Mouse (Mus musculus) embryonic facial prominence, embryonic 15.5 days (tissue): ENCODE measurements around the gene Eif2ak3. TPM values are rescaled to one million over a fixed set of nuclear protein-coding genes. Genes with fewer than 3 reads are reported as not detected.
A peak's percentile ranks its signal among the peaks of the same experiment; 100 is the strongest.
"Not testable (repeated sequence)": the region's sequence is repeated elsewhere in the genome, so short reads cannot be mapped to it uniquely, and the experiment has no call there.

Experiments
- ATAC-seq: fragments of 200-750 bp; cut with Nextera tagmentation; 2 replicates; pipeline ENCODE4 v1.8.0; 2017; ENCODE audit warnings: low read depth, moderate TSS enrichment; ENCODE audit not compliant: insufficient number of reproducible peaks, low FRiP score, low TSS enrichment
- H3K27ac ChIP-seq: fragments of 300-500 bp; sonication (generic); replicated peaks from 2 replicates; pipeline ENCODE4 v1.5.1; 2015; ENCODE audit warnings: mild to moderate bottlenecking, inconsistent platforms
- H3K27me3 ChIP-seq: fragments of 300-500 bp; sonication (generic); 2 replicates; pipeline ENCODE4 v1.6.1; 2015; ENCODE audit warnings: inconsistent platforms
- H3K36me3 ChIP-seq: fragments of 300-500 bp; sonication (generic); 2 replicates; pipeline ENCODE4 v1.6.1; 2015; ENCODE audit warnings: mild to moderate bottlenecking, inconsistent platforms
- H3K4me1 ChIP-seq: fragments of 300-500 bp; sonication (generic); 2 replicates; pipeline ENCODE4 v1.6.1; 2015; ENCODE audit warnings: inconsistent platforms
- H3K4me2 ChIP-seq: fragments of 300-500 bp; sonication (generic); replicated peaks from 2 replicates; pipeline ENCODE4 v1.6.1; 2015; ENCODE audit warnings: mild to moderate bottlenecking, inconsistent platforms
- H3K4me3 ChIP-seq: fragments of 300-500 bp; sonication (generic); replicated peaks from 2 replicates; pipeline ENCODE4 v1.5.1; 2015; ENCODE audit warnings: mild to moderate bottlenecking, inconsistent platforms
- H3K9ac ChIP-seq: fragments of 300-500 bp; sonication (generic); 2 replicates; pipeline ENCODE4 v1.6.1; 2015; ENCODE audit warnings: inconsistent platforms
- H3K9me3 ChIP-seq: fragments of 300-500 bp; sonication (generic); replicated peaks from 2 replicates; pipeline ENCODE4 v1.6.1; 2016; ENCODE audit warnings: inconsistent platforms
- WGBS: fragments of 180-500 bp; shearing (Covaris S2); methylation state at CpG from one replicate; pipeline ENCODE4 v1.1.7; 2015; 5-methylcytosine and 5-hydroxymethylcytosine counted together
- polyA plus RNA-seq: library from polyadenylated mRNA; unstranded; fragments of >200 nt; fragmentation: Nextera tagmentation; extraction: Ambion mirVana; gene quantifications from 2 replicates; pipeline ENCODE4 v1.2.1, GENCODE M21; 2015

Gene Eif2ak3
- polyA plus RNA-seq, 1 experiment from 2014 or later = 14.2 TPM

DNA sequence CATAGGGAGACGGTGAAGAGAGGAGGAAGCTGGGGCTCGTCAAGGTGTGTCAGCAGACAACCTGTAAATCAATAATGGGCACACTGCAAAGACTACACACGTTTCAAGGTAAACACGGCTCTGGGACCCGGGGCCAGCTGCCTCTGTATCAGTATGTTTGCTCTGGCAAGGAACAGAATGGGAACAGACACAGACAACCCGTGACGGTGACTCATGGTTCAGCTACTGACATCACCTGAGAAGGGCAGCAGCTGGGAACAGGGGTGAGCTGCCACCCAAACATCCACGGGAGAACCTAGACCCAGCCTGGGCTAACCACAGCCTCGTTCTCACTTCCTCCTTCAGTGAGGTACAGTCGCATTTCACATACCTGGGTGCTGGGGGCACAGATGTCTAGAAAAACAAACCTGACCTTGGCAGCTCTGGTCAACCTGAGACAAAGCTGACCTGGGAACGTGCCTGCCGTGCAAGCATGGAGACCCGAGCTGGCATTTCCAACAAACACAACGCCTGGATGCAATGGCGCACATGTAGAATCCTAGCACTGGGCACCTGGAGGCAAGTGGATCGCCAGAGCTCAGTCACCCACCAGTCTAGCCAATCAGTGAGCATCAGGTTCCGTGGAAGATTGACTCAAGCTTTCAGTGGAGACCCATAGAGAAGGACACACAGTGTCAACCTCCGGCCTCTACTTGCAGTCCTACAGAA, 30.2 kb upstream of the Eif2ak3 start:
- Histone ChIP-seq H3K4me3 (no peak overlapping the region), H3K36me3 (no peaks in the 10 kb centered on the region), H3K9me3 (no peaks in the 10 kb centered on the region), H3K27me3 (no peaks in the 10 kb centered on the region), H3K9ac (no peak overlapping the region), H3K27ac (no peak overlapping the region), H3K4me1 (peaks cover 4% of the 10 kb centered on the region; the same call in 1 of the 2 replicates), H3K4me2 (no peak overlapping the region)
- 80% methylated on average over 18 of the region's 18 CpGs for WGBS
- ATAC-seq = no peak

DNA sequence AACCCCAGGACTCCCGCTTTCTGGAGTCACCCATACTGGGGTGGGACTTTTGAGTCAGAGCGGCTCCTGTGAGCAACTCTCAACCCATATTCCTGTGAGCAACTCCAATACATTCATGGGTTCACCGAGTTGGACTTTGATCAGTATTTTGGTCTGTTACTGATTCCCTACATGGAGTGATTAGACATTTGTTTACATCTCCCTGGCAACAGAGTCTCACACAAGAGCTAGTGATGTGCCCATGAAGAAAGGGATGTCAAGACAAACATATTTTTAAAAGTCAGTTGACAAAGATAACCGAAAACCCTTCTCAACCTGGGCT, 29.7 kb upstream of the Eif2ak3 start:
- H3K27me3 ChIP-seq = no peaks in the 10 kb centered on the region
- H3K4me2 ChIP-seq = no peak overlapping the region
- H3K4me1 ChIP-seq = peaks cover 4% of the 10 kb centered on the region; the same call in 1 of the 2 replicates
- no peak for ATAC-seq
- WGBS = 89% methylated on average over 4 of the region's 4 CpGs
- H3K27ac ChIP-seq = no peak overlapping the region
- no peak overlapping the region for H3K4me3 ChIP-seq
- H3K9ac ChIP-seq = no peak overlapping the region
- H3K9me3 ChIP-seq = no peaks in the 10 kb centered on the region
- no peaks in the 10 kb centered on the region for H3K36me3 ChIP-seq

DNA sequence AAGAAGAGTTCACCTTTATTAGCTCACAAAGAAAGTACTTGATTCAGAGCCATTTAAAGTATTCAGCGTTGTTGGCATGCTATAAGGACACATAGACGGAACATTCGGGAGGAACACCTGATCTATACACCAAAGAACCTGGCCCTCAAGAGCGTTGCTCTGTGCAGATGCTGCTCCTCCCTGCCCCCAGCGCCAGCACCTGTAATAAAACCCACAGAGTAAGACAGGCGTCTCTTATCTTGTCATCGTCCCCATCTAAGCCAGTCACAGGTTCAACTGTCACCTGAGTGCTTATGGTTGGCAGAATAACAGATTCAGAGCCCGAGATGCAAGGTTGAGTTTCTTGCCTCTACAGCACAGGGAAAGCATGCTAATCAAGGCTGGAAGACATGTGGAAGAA, 28.8 kb upstream of the Eif2ak3 start:
- Histone ChIP-seq H3K9ac (no peak overlapping the region), H3K27ac (no peak overlapping the region), H3K4me1 (peaks cover 4% of the 10 kb centered on the region; the same call in 1 of the 2 replicates), H3K36me3 (no peaks in the 10 kb centered on the region), H3K9me3 (no peaks in the 10 kb centered on the region), H3K27me3 (no peaks in the 10 kb centered on the region), H3K4me3 (no peak overlapping the region), H3K4me2 (no peak overlapping the region)
- no peak for ATAC-seq
- 83% methylated on average over 8 of the region's 8 CpGs for WGBS

DNA sequence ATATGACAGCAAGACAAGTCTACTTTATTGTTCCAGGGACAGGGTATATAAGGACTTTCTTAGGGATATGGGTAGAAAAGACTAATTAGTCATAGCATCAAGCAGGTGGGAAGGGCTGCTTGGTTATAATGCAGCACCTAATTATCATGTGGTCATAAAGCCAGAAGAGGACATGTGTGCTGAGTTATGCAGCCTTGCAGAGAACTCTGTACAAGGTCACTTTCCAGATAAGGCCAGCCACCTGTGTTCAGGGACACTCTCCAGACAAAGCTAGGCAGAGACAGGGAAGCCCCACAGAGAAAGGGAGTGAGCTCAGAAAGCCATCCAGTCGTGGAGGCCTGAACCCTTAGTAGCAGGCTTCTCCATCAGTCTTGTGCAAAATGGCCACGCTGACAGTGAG, 22.7 kb upstream of the Eif2ak3 start:
- 61% methylated on average over 2 of the region's 2 CpGs for WGBS
- H3K4me2 ChIP-seq = no peak overlapping the region
- no peaks in the 10 kb centered on the region for H3K36me3 ChIP-seq
- H3K9ac ChIP-seq = no peak overlapping the region
- no peak for ATAC-seq
- no peaks in the 10 kb centered on the region for H3K27me3 ChIP-seq
- H3K4me3 ChIP-seq = no peak overlapping the region
- no peak overlapping the region for H3K27ac ChIP-seq
- peaks cover 9% of the 10 kb centered on the region; the same call in 1 of the 2 replicates for H3K4me1 ChIP-seq
- no peaks in the 10 kb centered on the region for H3K9me3 ChIP-seq

DNA sequence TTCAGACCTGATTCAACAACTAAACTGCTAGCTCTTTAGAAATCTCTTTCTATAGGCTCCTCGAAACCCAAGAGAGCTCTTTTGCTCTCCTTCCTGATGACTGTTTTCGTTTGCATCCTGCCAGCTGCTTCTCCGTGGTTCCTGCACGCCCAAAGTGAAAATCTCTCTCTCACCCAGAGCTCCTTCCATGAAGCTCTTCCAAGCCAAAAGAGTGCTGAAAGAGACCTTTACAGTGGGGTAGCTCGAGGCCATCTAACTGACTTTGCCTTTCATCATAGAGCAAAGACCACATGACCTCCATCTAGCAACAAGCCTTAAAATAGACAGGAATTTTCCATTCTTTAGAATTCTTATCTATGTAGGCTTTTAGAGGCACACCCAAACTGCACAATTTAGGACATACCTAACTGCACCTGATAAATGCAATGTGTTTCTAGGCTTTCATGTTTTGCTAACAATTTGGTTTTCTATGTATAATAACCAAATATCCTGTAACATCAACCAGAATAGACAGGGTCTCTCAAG, 21.9 kb upstream of the Eif2ak3 start:
- WGBS = 51% methylated on average over 5 of the region's 5 CpGs
- no peak for ATAC-seq
- no peaks in the 10 kb centered on the region for H3K36me3 ChIP-seq
- peaks cover 9% of the 10 kb centered on the region; the same call in 1 of the 2 replicates for H3K4me1 ChIP-seq
- no peaks in the 10 kb centered on the region for H3K9me3 ChIP-seq
- no peaks in the 10 kb centered on the region for H3K27me3 ChIP-seq
- H3K4me3 ChIP-seq = no peak overlapping the region
- no peak overlapping the region for H3K27ac ChIP-seq
- H3K9ac ChIP-seq = no peak overlapping the region
- no peak overlapping the region for H3K4me2 ChIP-seq

DNA sequence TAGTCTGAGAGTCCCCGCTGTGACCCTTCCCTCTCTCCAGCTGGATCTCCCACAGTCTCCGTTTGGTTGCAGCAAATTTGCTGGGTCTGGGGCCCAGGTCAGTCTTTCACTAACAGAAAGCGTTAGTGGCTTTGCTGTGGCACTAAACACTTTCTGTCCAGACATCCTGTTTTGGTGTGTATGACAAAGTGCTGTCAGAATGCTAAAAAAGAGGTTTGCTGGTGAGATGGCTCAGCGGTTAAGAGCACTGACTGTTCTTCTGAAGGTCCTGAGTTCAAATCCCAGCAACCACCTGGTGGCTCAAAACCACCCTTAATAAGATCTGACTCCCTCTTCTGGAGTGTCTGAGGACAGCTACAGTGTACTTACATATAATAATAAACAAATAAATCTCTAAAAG, 21.0 kb upstream of the Eif2ak3 start:
- H3K9me3 ChIP-seq, H3K9ac ChIP-seq, H3K4me1 ChIP-seq, H3K36me3 ChIP-seq, H3K4me3 ChIP-seq, ATAC-seq, H3K27ac ChIP-seq, H3K27me3 ChIP-seq, H3K4me2 ChIP-seq: not testable (repeated sequence)
- 81% methylated on average over 4 of the region's 4 CpGs for WGBS

DNA sequence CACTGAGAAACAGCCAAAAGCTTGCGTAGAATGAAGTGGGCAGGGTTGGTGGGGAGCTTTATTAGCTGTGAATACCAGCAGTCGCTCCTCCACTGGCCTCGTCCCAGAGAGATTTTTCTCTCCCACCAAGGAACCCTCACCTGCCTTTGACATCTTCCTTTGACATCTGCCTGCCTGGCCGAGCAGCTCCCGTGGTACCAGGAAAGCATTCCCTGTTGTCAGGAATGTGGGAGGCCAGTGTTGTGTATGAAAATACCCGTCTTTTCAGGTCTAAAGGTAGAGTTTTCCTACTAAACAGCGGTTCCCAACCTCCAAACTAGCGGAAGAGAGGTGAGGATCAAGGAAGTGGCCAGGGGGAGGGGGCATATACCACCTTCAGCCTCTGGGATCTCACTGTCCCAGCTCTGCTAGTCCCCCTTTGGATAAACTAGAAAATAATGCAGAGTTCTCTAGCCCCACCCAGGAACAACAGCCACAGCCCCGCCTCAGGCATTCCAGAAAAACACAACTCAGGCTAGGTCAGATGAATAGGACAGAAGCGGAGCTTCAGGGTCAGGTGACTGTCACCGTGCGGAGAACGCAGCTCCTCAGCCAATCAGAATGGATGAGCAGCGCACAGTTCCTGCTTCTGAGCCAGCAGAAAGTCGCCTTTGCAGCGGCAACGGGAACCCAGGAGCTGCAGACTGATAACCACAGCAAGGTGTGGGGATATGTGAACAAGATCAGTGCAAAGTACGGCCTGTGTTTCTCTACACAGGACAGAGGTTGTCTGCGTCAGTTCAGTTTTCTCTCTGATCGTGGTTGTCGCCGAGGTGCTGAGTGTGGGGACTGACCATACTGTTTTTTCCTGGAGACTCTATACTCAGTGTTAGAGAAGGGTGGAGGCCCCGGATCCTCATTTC, 20.0 kb upstream of the Eif2ak3 start:
- Histone ChIP-seq H3K9me3 (no peaks in the 10 kb centered on the region), H3K4me3 (peak overlapping the region; percentile 43), H3K27me3 (no peaks in the 10 kb centered on the region), H3K27ac (no peak overlapping the region), H3K9ac (peak overlapping the region; percentile 31; the same call in 1 of the 2 replicates), H3K4me2 (peak overlapping the region; percentile 81), H3K36me3 (no peaks in the 10 kb centered on the region), H3K4me1 (peaks cover 9% of the 10 kb centered on the region; the same call in 1 of the 2 replicates)
- ATAC-seq = peak; percentile 81
- 7% methylated on average over 23 of the region's 23 CpGs for WGBS

DNA sequence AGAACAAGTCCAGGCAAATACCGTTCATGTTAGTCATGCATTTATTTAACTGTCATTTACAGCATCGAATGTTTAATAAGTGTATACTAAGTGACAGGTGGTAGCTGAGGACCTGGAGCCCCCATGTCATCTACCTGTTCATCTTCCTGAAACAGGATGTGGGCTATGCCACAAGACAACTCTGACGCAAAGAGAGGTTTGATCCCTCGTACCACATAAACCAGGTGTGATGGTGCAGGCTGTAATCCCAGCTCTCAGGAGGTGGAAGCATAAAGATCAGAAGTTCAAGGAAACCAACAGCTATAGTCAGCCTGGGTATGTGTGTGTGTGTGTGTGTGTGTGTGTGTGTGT, 19.4 kb upstream of the Eif2ak3 start:
- 39% methylated on average over 4 of the region's 4 CpGs for WGBS
- no peak overlapping the region for H3K9ac ChIP-seq

DNA sequence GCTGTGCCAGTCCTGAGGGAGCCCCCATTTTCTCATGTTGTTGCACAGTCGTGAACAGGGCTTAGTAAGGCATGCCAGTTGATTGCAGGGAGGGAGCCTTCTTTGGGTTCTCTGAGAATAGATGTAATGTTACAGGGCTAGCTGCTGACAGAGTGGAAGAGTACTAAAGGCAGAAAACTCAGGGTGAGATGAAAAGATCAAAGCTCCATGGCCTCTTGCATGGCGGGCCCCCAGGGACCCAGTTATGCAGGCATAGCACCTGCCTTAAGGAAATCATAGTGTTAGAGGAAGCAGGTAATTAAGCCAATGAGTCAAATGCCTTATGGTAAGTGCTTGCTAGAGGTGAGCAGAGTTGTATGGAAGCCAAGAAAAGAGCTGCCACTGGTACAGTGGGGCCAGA, 14.9 kb upstream of the Eif2ak3 start:
- no peak overlapping the region for H3K27ac ChIP-seq
- no peak overlapping the region for H3K4me2 ChIP-seq
- no peak overlapping the region for H3K4me3 ChIP-seq
- H3K9me3 ChIP-seq = no peaks in the 10 kb centered on the region
- no peak for ATAC-seq
- no peak overlapping the region for H3K9ac ChIP-seq
- H3K27me3 ChIP-seq = no peaks in the 10 kb centered on the region
- 51% methylated on average over 2 of the region's 2 CpGs for WGBS
- H3K36me3 ChIP-seq = no peaks in the 10 kb centered on the region
- peaks cover 2% of the 10 kb centered on the region; the same call in 1 of the 2 replicates for H3K4me1 ChIP-seq

More for the DNA sequence above, 19.4 kb upstream of the Eif2ak3 start:
- Histone ChIP-seq H3K27me3 (no peaks in the 10 kb centered on the region), H3K4me2 (peak overlapping the region; percentile 81), H3K4me3 (peak overlapping the region; percentile 43), H3K36me3 (no peaks in the 10 kb centered on the region), H3K27ac (no peak overlapping the region), H3K9me3 (no peaks in the 10 kb centered on the region), H3K4me1 (peaks cover 9% of the 10 kb centered on the region; the same call in 1 of the 2 replicates)
- no peak for ATAC-seq

DNA sequence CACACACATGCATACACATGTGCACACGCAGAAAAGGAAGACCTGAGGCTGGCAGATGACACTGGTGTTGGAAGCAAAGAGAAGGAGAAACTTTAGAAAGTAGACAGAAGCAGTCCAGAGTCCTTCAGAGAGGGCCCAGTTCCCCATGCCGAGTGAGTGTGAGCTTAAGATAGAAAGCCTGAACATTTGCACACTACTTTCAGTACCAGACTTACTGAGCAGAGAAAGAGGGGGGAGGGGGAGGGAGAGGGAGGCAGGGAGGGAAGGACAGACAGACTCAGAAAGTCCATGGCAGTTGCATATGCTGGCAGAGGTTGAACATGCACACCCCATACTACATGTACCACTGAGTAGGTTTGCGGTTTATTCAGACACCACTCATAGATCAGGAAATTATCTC, 13.8 kb upstream of the Eif2ak3 start:
- H3K36me3 ChIP-seq = no peaks in the 10 kb centered on the region
- no peak overlapping the region for H3K4me2 ChIP-seq
- no peak for ATAC-seq
- H3K27ac ChIP-seq = no peak overlapping the region
- H3K27me3 ChIP-seq = no peaks in the 10 kb centered on the region
- no peak overlapping the region for H3K4me3 ChIP-seq
- no peaks in the 10 kb centered on the region for H3K4me1 ChIP-seq
- no peak overlapping the region for H3K9ac ChIP-seq
- WGBS = 75% methylated on average over 3 of the region's 3 CpGs
- H3K9me3 ChIP-seq = no peaks in the 10 kb centered on the region

DNA sequence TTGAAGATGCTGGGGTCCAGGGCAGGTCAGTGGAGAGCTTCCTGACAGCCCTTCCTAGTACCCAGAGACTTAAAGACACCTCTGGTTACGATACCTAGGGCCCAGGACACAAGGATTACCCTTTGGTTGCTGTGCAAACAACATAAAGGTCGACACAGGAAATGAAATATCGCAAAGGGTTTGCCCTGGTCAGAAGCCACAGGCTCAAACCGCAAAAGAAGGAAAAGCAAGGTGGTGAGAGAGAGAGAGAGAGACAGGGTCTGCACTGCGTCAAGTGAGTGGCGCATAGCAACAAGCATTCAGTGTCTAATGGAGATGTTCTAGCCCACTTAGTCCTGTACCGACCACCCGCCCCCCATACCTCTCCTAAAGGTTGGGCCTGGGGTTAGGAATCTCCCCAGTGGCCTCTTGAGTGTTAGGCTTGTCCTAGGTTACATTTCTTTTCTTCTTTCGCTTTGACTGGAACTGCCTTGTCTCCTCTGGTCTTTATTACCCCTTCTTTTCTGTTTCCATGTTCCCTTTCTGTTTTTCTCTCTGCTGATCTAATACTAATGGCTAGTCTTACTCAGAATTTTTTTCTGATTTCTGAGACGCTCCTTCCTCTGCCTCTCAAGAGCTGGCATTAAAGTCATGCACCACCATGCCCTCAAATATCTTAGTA, 13.0 kb upstream of the Eif2ak3 start:
- H3K36me3 ChIP-seq = no peaks in the 10 kb centered on the region
- ATAC-seq = no peak
- H3K4me1 ChIP-seq = no peaks in the 10 kb centered on the region
- no peak overlapping the region for H3K4me3 ChIP-seq
- no peak overlapping the region for H3K4me2 ChIP-seq
- no peaks in the 10 kb centered on the region for H3K9me3 ChIP-seq
- no peaks in the 10 kb centered on the region for H3K27me3 ChIP-seq
- H3K9ac ChIP-seq = no peak overlapping the region
- WGBS = 71% methylated on average over 10 of the region's 10 CpGs
- H3K27ac ChIP-seq = no peak overlapping the region
